Mouse (Mus musculus) limb, embryonic 12.5 days (tissue): ENCODE measurements at regions not wholly inside any gene's neighbourhood (a gene's known extent, or its start where the extent isn't known, plus 50 kb on each side); places are given as distances from the start of the nearest gene placed in this dataset.

Source experiments
- ATAC-seq: fragments of 200-750 bp; cut with Nextera tagmentation; 2 replicates; pipeline ENCODE4 v1.8.0; 2017; ENCODE audit warnings: low read depth, moderate TSS enrichment; ENCODE audit not compliant: insufficient number of reproducible peaks, insufficient read depth, low FRiP score, low TSS enrichment
- H3K27ac ChIP-seq: fragments of 300-500 bp; sonication (generic); 2 replicates; pipeline ENCODE4 v1.5.1; 2016; ENCODE audit warnings: mild to moderate bottlenecking, moderate library complexity
- H3K27me3 ChIP-seq: fragments of 300-500 bp; sonication (generic); 2 replicates; pipeline ENCODE4 v1.6.1; 2016; ENCODE audit warnings: mild to moderate bottlenecking, moderate library complexity
- H3K36me3 ChIP-seq: fragments of 300-500 bp; sonication (generic); 2 replicates; pipeline ENCODE4 v1.6.1; 2016; ENCODE audit warnings: mild to moderate bottlenecking, moderate library complexity
- H3K4me1 ChIP-seq: fragments of 300-500 bp; sonication (generic); replicated peaks from 2 replicates; pipeline ENCODE4 v1.6.1; 2016
- H3K4me2 ChIP-seq: fragments of 300-500 bp; sonication (generic); 2 replicates; pipeline ENCODE4 v1.6.1; 2016; ENCODE audit warnings: mild to moderate bottlenecking, moderate library complexity
- H3K4me3 ChIP-seq: fragments of 300-500 bp; sonication (generic); replicated peaks from 2 replicates; pipeline ENCODE4 v1.5.1; 2016; ENCODE audit warnings: mild to moderate bottlenecking
- H3K9ac ChIP-seq: fragments of 300-500 bp; sonication (generic); replicated peaks from 2 replicates; pipeline ENCODE4 v1.6.1; 2016; ENCODE audit warnings: mild to moderate bottlenecking, moderate library complexity
- H3K9me3 ChIP-seq: fragments of 300-500 bp; sonication (generic); 2 replicates; pipeline ENCODE4 v1.6.1; 2016; ENCODE audit warnings: mild to moderate bottlenecking, moderate library complexity
- WGBS: fragments of 180-500 bp; shearing (Covaris S2); methylation state at CpG from one replicate; pipeline ENCODE4 v1.1.7; 2016; 5-methylcytosine and 5-hydroxymethylcytosine counted together

- WGBS: 67% methylated on average over 5 of the region's 5 CpGs
- H3K27ac ChIP-seq: no peak overlapping the region
- no peaks in the 10 kb centered on the region for H3K36me3 ChIP-seq
- no peak overlapping the region for H3K4me2 ChIP-seq
- no peaks in the 10 kb centered on the region for H3K9me3 ChIP-seq
- no peak overlapping the region for H3K9ac ChIP-seq
- no peak for ATAC-seq
- H3K4me3 ChIP-seq: no peak overlapping the region
- H3K27me3 ChIP-seq: peaks cover 77% of the 10 kb centered on the region
- peaks cover 29% of the 10 kb centered on the region for H3K4me1 ChIP-seq
These were observed 255.3 kb downstream of the Med13l start for GRCm38 (mm10) chr5:118815783-118816182.

- Histone ChIP-seq H3K36me3 (no peaks in the 10 kb centered on the region), H3K4me3 (no peak overlapping the region), H3K9ac (no peak overlapping the region), H3K27ac (no peak overlapping the region), H3K4me1 (peaks cover 17% of the 10 kb centered on the region), H3K4me2 (peak overlapping the region; percentile 23; the same call in 1 of the 2 replicates), H3K9me3 (peaks cover 9% of the 10 kb centered on the region), H3K27me3 (peaks cover 76% of the 10 kb centered on the region)
- WGBS: 5% methylated on average over 7 of the region's 7 CpGs
- ATAC-seq: no peak
These were observed 257.8 kb downstream of the Med13l start for GRCm38 (mm10) chr5:118818294-118818693.

- H3K27me3 ChIP-seq: peaks cover 81% of the 10 kb centered on the region
- H3K9ac ChIP-seq: no peak overlapping the region
- H3K9me3 ChIP-seq: peaks cover 9% of the 10 kb centered on the region
- peaks cover 11% of the 10 kb centered on the region for H3K4me1 ChIP-seq
- H3K4me2 ChIP-seq: no peak overlapping the region
- whole genome bisulfite sequencing: 71% methylated on average over 10 of the region's 10 CpGs
- H3K36me3 ChIP-seq: no peaks in the 10 kb centered on the region
- no peak for ATAC-seq
- H3K27ac ChIP-seq: no peak overlapping the region
- no peak overlapping the region for H3K4me3 ChIP-seq
These were observed 264.3 kb downstream of the Med13l start for GRCm38 (mm10) chr5:118824791-118825190.

- WGBS: 12% methylated on average over 14 of the region's 14 CpGs
- peak; percentile 42; the same call in 1 of the 2 replicates for ATAC-seq
- H3K9ac ChIP-seq: no peak overlapping the region
- H3K4me1 ChIP-seq: peaks cover 14% of the 10 kb centered on the region
- no peaks in the 10 kb centered on the region for H3K9me3 ChIP-seq
- H3K36me3 ChIP-seq: no peaks in the 10 kb centered on the region
- peaks cover 88% of the 10 kb centered on the region for H3K27me3 ChIP-seq
- H3K4me3 ChIP-seq: no peak overlapping the region
- no peak overlapping the region for H3K27ac ChIP-seq
- no peak overlapping the region for H3K4me2 ChIP-seq
These were observed 268.7 kb downstream of the Med13l start for GRCm38 (mm10) chr5:118829031-118829698.

- no peak overlapping the region for H3K4me3 ChIP-seq
- H3K9me3 ChIP-seq: no peaks in the 10 kb centered on the region
- H3K36me3 ChIP-seq: no peaks in the 10 kb centered on the region
- H3K9ac ChIP-seq: no peak overlapping the region
- WGBS: 21% methylated on average over 6 of the region's 6 CpGs
- peaks cover 14% of the 10 kb centered on the region for H3K4me1 ChIP-seq
- H3K27me3 ChIP-seq: peaks cover 88% of the 10 kb centered on the region
- no peak overlapping the region for H3K4me2 ChIP-seq
- no peak for ATAC-seq
- H3K27ac ChIP-seq: no peak overlapping the region
These were observed 272.2 kb downstream of the Med13l start for GRCm38 (mm10) chr5:118832701-118833100.

- WGBS: 97% methylated on average over 5 of the region's 5 CpGs
These were observed 273.6 kb downstream of the Med13l start for GRCm38 (mm10) chr5:118834129-118834528.

GRCm38 (mm10) chr5:118837001-118837400 is 276.5 kb downstream of the Med13l start:
- Histone ChIP-seq H3K9me3 (no peaks in the 10 kb centered on the region), H3K4me1 (peaks cover 14% of the 10 kb centered on the region), H3K4me3 (no peak overlapping the region), H3K36me3 (no peaks in the 10 kb centered on the region), H3K27me3 (peaks cover 79% of the 10 kb centered on the region), H3K27ac (no peak overlapping the region), H3K4me2 (no peak overlapping the region), H3K9ac (no peak overlapping the region)
- WGBS: 47% methylated on average over 1 of the region's 1 CpGs
- no peak for ATAC-seq

More at GRCm38 (mm10) chr5:118834129-118834528, 273.6 kb downstream of the Med13l start:
- H3K9ac ChIP-seq: no peak overlapping the region
- no peak for ATAC-seq
- no peak overlapping the region for H3K4me3 ChIP-seq
- H3K9me3 ChIP-seq: no peaks in the 10 kb centered on the region
- H3K27ac ChIP-seq: no peak overlapping the region
- H3K4me1 ChIP-seq: peaks cover 9% of the 10 kb centered on the region
- H3K27me3 ChIP-seq: peaks cover 87% of the 10 kb centered on the region
- no peaks in the 10 kb centered on the region for H3K36me3 ChIP-seq
- no peak overlapping the region for H3K4me2 ChIP-seq

- H3K27ac ChIP-seq: no peak overlapping the region
- H3K27me3 ChIP-seq: peaks cover 79% of the 10 kb centered on the region
- H3K4me2 ChIP-seq: no peak overlapping the region
- no peak for ATAC-seq
- peaks cover 18% of the 10 kb centered on the region for H3K4me1 ChIP-seq
- H3K9me3 ChIP-seq: no peaks in the 10 kb centered on the region
- WGBS: 72% methylated on average over 7 of the region's 7 CpGs
- no peaks in the 10 kb centered on the region for H3K36me3 ChIP-seq
- no peak overlapping the region for H3K9ac ChIP-seq
- H3K4me3 ChIP-seq: no peak overlapping the region
These were observed 277.9 kb downstream of the Med13l start for GRCm38 (mm10) chr5:118838421-118838820.

- no peak overlapping the region for H3K27ac ChIP-seq
- peaks cover 79% of the 10 kb centered on the region for H3K27me3 ChIP-seq
- 66% methylated on average over 5 of the region's 5 CpGs for WGBS
- no peaks in the 10 kb centered on the region for H3K9me3 ChIP-seq
- no peak overlapping the region for H3K4me2 ChIP-seq
- H3K9ac ChIP-seq: no peak overlapping the region
- H3K36me3 ChIP-seq: no peaks in the 10 kb centered on the region
- H3K4me3 ChIP-seq: no peak overlapping the region
- H3K4me1 ChIP-seq: peaks cover 18% of the 10 kb centered on the region
- ATAC-seq: no peak
These were observed 279.4 kb downstream of the Med13l start for GRCm38 (mm10) chr5:118839916-118840315.

GRCm38 (mm10) chr5:118841210-118842016 is 280.9 kb downstream of the Med13l start:
- ATAC-seq: peak; percentile 65
- Histone ChIP-seq H3K27ac (peak overlapping the region; percentile 43), H3K4me3 (no peak overlapping the region), H3K36me3 (no peaks in the 10 kb centered on the region), H3K27me3 (peaks cover 77% of the 10 kb centered on the region), H3K4me1 (peaks cover 18% of the 10 kb centered on the region), H3K9ac (no peak overlapping the region), H3K4me2 (peak overlapping the region; percentile 35), H3K9me3 (no peaks in the 10 kb centered on the region)
- 20% methylated on average over 21 of the region's 21 CpGs for WGBS

GRCm38 (mm10) chr5:118842017-118842396 is 281.5 kb downstream of the Med13l start:
- Histone ChIP-seq H3K4me1 (peaks cover 18% of the 10 kb centered on the region), H3K27me3 (peaks cover 75% of the 10 kb centered on the region), H3K9me3 (no peaks in the 10 kb centered on the region), H3K4me2 (peak overlapping the region; percentile 35), H3K4me3 (no peak overlapping the region), H3K36me3 (no peaks in the 10 kb centered on the region), H3K9ac (no peak overlapping the region), H3K27ac (peak overlapping the region; percentile 43)
- 47% methylated on average over 10 of the region's 10 CpGs for WGBS
- ATAC-seq: no peak
